Mouse (Mus musculus) left cerebral cortex, adult 18-20 months (tissue): ENCODE measurements around the gene Nat10. TPM values are rescaled to one million over a fixed set of nuclear protein-coding genes. Genes with fewer than 3 reads are reported as not detected.

Experiments used
- DNase-seq, 2 experiments: peaks; one replicate each; pipeline ENCODE4 v3.0.0; 2021 to 2022; ENCODE audit warnings: low spot score in 2 of 2, mixed read lengths in 1 of 2
- long read RNA-seq, 2 experiments: library from polyadenylated mRNA; stranded (forward); transcript quantifications; one replicate each; pipeline ENCODE4 v2.0.0; 2021
- total RNA-seq, 2 experiments: library from RNA; stranded (reverse); gene quantifications; 2 replicates each; pipeline ENCODE4 v1.2.3; 2021

Nat10 gene
- total RNA-seq: 10 to 100 TPM; 30.6 to 33.2 TPM
- long read RNA-seq, experiment 1, full-length matches to known transcripts: 9 of 21 reads
- long read RNA-seq, experiment 1, partial matches to known transcripts: 4 of 21 reads
- long read RNA-seq, experiment 1, other reads (novel, unspliced or antisense): 8 of 21 reads
- long read RNA-seq, experiment 2, transcript Nat10-201 (29 exons, 3,879 nt): major isoform, 8 of 13 reads
- long read RNA-seq, experiment 2, partial matches to known transcripts: 2 of 13 reads
- long read RNA-seq, experiment 2, other reads (novel, unspliced or antisense): 3 of 13 reads

DNA sequence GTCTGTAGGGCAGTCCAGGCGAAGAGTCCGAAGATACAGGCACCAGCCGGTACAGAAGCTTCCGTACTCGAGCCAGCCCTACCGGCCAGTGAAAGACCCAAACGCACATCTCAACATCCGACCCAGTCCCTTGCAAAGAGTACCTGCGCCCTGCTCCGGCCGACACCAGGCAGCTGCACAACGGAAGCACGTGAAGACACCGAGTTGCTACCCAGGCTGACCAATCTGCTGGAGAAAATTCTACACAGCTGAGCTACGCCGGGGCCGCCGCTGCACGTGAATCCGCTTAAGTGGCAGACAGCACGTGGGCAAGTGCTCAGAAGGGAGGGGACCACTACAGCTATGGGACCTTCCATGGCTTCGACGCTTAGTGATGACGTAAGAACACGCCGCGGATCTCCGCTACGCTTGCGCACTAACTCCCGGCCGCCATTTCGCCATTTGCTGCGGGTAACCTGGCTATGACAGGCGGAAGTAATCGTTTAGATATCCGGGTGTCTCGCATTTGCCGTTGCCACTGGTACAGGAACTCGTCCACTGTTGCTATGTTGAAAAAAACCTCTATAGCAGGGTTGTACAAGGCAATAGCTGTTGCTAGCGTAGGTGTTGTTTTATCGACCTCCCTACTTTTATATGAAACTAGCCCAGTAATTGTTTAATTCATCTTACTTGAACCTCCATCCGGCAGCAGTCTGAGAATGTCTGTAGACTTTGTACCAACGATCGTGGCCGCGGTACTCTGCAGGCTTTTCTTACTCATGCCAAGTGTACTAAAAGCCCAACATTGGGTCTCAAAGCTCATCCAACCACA lies at the start of gene Nat10:
Gene Nat10, minus strand, starts transcription at position 365 of the 811 bp plus-strand sequence.
- DNase-seq: peak; percentile 98 to 99

DNA sequence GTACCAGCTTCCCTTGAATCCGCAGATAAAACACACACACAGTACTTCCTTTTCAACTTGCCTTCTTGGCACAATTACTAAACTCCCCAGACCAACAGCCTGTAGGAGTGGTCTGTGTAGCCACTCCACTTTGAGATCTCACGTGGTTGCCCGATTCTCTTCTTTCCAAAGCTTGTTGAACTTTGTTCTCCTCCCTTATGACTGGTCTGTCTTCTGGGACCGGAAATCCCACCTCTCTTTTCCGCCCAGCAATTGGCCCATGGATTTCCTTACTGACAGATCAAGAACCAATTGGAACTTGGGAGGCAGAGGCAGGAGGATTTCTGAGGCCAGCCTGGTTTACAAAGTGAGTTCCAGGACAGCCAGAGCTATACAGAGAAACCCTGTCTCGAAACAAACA lies 49.3 kb upstream of the Nat10 start:
- no peak for DNase-seq

DNA sequence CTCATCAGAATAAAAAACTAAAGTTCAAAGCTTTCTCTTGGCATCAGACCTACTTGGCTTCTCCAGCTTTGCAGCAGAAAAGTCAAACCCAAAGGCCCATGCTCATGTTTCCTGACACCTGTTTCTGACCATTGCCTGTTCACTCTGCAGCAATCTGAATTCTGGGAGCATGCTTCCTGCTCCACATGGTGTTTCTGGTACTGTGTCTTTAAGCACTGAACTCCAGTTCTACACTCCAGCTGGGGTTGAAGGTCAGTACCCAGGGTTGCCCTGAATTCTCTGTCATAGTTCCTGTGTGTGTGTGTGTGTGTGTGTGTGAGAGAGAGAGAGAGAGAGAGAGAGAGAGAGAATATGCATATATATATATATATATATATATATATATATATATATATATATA lies 47.4 kb upstream of the Nat10 start:
- no peak for DNase-seq

DNA sequence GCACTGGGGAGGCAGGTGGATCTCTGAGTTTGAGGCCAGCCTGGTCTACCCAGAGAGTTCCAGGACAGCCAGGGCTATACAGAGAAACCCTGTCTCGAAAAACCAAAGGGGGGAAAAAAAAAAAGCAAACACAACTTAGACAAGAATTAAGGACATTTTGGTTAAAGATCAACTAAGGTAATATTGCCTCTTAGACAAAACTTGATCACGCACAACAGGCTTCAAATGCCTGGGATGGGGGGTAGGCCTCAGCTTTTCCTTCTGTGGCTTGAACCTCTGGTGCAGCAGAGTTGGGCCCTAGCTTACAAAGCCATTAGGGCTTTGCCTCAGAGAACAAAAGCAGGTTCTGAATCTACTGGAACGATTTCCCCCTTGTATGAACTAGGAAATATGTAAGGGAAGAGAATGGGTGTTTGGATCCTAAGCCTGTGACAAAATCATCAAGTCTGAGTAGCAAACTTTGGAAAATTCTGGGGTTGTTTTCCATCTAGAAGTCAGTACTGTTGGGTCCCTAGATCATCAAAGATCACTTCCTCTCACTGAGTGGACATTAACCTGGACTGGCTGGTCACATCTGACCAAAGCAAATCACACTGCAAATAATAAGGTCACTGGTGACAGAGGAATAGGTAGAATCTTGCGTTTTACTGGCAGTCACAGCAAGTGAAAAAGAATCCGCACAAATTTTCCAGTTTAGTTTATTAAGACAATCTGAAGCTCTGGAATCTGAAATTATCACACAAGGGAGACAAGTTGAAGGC lies 42.9 kb upstream of the Nat10 start:
- DNase-seq: no peak

DNA sequence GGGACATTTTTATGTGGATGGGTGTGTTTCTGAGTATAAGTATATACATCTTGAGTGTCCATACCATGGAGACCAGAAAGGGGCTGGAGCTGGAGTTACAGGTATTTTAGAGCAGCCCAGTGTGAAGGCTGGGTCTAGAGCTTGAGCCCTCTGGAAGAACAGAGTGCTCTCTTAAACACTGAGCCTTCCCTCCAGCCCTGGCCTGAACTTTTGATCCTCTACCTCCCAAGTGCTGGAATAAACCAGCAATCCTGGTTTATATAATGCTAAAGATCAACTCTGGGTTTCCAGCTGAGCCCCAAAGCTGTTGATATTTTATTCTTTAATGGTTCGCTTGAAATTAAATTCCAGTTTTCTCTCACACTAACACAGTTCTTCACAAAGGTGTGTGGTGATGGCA lies 41.4 kb upstream of the Nat10 start:
- no peak for DNase-seq

DNA sequence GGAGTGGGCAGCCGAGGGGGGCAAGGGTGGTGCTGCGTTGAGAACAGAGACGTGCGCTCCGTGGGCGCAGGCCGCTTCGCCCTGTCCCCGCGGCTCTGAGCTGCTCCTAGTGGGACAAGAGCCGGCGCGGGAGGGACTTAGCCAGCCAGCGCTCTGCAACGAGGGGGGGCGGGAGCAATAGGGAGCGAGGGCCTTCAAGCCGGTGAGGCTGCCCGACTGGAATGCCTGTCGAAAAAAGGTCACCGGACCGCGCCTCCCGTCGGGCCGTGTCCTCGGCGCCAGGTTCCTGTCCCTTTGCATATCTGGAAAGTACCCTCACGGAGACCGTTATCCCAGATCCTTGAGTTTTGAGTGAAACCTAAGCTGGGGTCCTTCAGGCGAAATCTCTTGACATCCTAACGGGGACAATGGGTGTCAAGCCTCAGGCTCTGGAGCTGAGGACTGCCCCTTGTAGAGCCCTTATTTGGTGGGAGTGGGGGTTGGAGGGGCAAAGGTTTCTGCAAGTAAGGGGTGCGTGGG lies 36.5 kb upstream of the Nat10 start, which contains the start of gene Caprin1:
Gene Caprin1, minus strand, starts transcription at position 159 of the 519 bp plus-strand sequence.
- DNase-seq: peak; percentile 89 to 92

DNA sequence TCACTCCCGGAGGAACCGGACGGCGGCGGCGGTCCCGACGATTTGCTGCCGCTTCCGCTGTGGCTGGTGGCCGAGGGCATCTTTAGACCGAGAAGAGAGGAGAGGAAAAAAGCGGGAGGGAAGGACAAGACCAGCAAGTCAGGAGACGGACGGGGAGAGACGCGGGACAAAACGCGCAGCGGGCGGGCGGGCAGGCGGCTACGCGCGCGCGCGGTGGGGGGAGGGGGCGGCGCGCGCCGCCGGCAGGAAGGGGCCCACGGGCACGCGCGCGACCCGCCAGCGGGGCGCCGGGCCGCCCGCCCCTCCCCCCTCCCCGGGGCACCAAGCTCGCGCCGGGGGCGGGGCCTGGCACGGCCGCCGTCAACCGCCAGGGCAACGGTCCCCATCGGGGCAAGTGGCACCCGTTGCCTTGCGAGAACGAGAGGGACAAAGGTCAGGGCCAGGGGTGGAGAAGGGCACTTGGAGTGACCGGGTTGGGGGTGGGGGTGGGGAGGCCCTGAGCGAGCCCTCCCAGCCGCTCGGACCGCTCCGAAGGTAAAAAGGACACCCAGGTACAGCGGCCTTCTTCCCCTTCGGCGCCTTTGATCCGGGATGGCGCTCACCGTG lies 35.9 kb upstream of the Nat10 start:
- DNase-seq: peak; percentile 75 to 82

DNA sequence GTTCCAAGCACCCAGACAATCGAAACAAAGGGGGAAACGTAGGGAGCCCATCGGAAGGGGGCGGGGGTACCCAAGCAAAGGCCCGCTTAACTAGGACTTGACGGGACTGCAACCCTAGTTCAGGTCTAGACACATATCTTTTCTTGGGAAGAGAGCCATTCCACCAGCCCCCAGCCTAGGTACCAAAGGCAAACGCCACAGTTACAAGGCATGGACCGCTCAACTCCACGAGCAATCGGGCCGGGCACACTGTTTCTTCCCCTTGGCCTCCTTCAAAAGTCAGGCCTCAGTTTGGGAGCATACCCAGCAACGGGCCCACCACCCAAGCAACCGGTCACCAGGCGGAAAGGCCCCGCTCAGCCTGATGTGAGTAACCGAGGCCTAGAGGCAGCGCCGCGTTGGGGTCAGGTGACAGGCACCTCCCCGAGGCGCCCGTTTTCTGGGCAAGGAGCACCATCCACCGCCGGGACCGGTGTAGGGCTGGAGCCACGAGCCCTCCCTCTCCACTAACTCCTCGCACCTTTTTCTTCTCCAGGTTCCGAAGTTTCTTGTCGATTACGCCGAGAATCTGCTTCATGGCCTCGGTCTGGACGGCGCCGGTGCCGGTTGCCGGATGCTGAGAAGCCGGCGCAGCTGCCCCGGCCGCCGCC lies 35.3 kb upstream of the Nat10 start:
- peak; percentile 43 to 47 for DNase-seq

DNA sequence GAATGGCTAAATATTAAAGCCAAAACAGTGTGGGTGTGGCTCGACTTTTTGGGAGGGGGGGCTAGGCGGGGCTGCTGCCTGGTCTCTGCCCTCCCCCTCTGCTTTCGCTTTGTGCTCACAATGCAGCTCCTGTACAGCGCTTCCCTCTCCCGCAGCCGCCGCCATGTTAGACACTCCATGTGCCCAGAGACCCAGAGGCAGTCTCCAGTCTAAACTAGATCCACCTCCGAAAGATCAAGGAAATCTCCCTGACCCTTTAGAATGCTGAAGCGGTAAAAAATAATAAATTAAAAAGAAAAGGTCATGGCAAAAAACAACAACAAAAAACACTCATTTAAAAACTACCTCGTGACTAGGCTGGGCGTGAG lies 34.8 kb upstream of the Nat10 start:
- peak; percentile 41 to 62 for DNase-seq

DNA sequence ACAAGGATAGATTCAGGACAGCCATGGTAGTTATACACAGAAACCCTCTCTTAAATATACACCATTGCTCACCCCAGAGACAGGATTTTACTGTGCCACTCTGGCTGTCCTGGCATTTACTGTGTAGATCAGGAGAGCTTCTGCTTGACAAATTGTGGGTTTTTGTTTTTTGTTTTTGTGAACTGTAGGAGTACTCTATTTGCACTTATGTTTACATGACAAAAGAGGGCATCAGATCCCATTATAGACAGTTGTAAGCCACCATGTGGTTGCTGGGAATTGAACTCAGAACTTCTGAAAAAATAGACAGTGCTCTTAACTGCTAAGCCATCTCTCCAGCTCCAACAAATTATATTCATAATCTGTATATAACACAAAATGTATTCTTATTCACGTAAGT lies 30.9 kb upstream of the Nat10 start:
- DNase-seq: no peak

DNA sequence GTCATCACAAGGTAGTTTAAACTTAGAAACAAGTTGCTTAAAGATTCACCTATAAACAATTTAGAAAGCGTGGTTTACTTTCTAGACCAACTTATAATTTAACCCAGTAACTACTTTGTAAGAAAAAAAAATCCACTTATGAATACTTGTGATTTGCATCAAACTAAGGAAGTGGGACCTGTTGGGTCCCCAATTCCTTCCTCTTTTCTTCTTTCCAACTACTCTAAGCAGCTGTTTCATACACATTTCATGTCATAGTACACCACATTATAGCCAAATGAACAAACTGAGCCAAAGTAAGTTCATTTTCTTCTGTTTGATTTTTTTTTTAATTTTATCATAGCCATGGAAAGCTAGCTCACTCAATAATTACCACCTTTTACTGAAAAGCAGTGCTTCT lies 24.7 kb upstream of the Nat10 start:
- DNase-seq: no peak

DNA sequence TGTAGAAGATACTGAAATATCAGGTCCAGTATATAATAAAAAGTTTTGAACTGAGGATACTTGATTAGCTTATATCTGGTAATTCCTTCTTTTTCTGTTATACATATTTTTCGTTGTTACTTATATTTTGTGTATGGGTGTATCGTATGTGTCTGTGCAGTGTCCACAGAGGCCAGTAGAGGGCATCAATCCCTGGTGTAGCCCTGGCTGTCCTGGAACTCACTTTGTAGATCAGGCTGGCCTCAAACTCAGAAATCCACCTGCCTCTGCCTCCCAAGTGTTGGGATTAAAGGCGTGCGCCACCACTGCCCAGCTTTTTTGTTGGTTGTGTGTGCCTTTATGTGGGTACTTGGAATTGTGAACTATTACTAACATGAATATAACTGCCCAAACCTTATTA lies 23.6 kb upstream of the Nat10 start:
- DNase-seq: peak in 1 of 2 experiments; percentile 9

DNA sequence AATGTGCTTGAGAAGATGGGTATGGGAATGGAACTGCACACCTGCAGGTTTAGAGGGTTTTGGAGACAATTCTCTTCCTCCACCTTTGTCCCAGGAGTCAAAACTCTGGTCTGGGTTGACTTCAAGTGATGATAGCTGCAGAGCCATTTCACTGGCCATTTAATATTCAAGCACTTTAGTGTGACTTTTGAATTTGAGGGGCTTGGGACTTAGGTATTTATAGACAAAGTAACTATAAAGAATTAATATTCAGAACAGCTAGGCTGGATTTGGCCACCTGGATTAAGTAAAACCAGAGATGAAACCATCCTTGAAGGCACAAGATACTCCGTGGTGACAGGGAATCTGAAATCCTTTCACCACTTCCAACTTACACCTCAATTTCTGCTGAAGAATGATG lies 1.4 kb upstream of the Nat10 start:
- DNase-seq: no peak

DNA sequence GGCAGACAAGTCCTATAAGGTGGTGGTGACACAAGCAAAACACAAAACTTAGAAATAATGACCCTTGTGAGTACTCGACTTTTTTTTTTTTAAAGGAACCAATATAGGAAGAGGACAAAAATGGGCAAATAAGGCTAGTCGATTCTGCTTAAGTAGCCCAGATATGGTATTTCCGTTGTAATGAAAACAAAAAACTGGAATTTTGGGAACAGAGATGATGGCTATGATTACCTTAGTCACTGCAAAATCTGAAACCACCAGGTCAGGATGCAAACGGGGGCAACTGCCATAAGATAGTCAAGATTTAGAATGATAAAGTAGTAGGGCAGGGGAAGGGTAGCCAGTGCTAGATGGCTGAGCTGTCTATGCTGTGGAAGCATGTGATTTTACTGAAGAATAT lies 923 bp upstream of the Nat10 start:
- DNase-seq: no peak

DNA sequence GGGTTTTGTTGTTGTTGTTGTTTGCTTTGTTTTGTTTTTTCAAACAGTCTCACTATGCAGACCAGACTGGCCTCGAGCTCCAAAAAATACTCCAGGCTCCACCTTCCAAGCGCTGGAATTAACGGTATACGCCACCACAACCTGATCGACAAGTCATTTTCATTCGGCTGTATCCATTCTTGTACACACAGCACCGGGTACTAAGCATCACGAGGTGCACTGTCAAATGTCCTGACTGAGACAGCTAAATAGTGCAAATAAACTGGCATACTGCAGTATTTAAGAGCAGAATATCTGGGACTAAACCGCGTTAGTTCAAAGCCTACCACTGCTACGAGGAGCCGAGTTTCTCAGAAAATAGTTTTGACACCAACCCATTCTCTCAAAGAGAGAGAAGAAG lies 649 bp downstream of the Nat10 start:
- no peak for DNase-seq

DNA sequence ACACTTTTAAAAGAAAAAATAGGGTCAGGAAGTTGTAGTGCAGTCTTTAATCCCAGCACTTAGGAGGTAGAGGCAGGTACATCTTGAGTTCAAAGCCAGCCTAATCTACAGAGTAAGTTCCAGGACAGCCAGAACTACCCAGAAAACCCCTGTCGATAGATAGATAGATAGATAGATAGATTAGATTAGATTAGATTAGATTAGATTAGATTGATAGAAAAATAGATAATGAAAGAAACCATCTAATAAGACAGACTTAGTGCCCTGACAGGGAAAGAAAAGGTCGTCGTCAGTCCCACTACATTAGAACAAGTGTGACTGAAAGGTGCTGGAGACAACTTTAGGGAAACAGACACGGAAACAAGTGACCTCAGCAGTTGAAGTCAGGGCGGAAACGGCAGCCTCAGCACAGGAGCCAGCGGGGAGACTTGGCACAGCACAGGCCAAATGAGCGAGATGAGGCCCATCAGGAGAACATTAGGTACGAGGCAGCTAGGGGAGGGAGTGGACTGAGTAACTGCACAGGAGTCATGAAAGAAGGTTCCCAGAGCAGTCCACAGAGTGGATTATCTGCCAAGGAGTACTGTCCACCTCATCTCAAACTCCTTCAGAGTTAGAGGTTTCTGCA lies 5.5 kb downstream of the Nat10 start:
- DNase-seq: no peak

DNA sequence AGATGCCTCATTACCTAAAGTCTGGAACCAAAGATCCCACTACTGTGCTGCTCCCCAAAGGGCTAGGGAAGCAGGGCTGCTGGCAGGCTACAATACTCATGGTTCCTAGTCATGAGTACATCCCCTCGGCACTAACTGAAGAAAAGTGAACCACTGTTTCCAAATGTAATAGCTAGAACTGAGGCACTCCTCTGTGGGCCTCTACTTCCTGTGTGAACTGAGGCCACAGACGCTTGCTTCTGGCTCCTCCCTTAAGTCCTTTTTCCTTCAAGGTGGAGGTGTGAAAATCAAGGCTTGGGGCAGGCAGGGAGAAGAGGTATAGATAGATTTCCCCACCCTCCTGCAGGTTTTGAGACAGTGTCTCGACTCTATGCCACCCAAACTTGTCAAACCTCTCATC lies 6.5 kb downstream of the Nat10 start:
- no peak for DNase-seq

DNA sequence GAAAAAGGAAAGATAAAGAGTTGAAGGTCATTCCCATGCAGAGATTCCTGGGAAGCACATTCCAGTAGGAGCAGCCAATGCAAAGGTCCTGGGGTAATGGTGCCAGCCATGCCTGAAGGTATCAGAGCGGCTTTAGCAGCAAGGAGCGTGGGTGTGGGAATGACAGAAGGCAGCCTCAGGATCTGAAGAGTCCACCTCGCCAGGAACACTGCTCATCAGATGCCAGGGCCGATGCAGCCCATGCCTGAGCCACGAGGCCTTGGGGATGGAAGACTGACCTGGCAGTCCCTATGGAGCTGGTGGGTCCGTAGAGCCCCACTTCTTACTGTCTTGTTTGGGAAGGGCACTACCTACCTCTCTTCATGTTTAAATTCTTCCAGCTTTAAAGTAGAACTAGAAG lies 9.3 kb downstream of the Nat10 start:
- DNase-seq: no peak

DNA sequence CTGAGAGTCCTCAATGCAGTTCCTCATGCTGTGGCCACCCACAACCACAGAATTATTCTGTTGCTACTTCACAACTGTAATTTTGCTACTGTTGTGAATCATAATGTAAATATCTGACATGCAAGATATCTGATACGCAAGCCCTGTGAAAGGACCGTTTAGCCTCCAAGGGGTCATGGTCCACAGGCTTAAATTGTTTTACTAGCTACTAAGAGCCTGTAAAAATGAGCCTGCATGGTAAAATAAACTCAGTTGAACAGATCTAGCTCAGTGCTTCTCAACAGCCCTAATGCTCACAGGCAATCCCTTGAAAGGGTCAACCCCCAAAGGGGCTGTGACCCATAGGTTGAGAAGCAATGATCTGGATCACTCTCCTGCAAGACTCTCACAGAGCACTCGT lies 12.0 kb downstream of the Nat10 start:
- no peak for DNase-seq

DNA sequence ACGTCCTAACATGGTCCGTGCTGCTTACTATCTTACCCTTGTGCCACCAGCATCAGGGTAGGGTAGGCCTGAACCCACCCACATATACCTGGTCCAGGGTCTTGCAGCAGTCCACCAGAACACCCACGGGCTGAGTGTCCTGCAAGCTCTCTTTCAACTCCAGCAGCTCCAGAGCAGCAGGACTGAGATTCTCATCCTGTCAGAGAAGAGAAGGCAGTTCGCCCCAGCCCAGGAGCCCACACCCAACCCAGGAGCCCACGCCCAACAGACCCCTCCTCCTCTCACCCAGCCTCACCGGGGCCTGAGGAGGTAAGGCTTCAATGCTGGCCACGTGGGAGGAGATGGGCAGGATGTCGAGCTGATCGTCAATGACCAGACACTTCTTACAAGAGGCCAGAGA lies 13.2 kb downstream of the Nat10 start:
- DNase-seq: no peak
